Mouse (Mus musculus): ENCODE measurements around the gene Plpp1. TPM values are rescaled to one million over a fixed set of nuclear protein-coding genes. Genes with fewer than 3 reads are reported as not detected.

Plpp1 gene
- polyA plus RNA-seq (2015; fragmentation: Illumina TruSeq; extraction: RNeasy Lipid Tissue Mini Kit (QIAGEN cat#74804); ENCODE audit: insufficient read depth, low read depth, low replicate concordance) = 59.3 TPM

GRCm38 (mm10) chr13:112800597-112801380 lies at the start of gene Plpp1:
Gene Plpp1, plus strand, starts transcription at chr13:112800792.

Other genes with a start within 250 kb of the Plpp1 start
- 1.5 TPM for gene Il31ra, start 206.4 kb upstream of the Plpp1 start, polyA plus RNA-seq (2015; fragmentation: Illumina TruSeq; extraction: RNeasy Lipid Tissue Mini Kit (QIAGEN cat#74804); ENCODE audit: insufficient read depth, low read depth, low replicate concordance)
- gene Ddx4, start 148.3 kb upstream of the Plpp1 start, polyA plus RNA-seq (2015; fragmentation: Illumina TruSeq; extraction: RNeasy Lipid Tissue Mini Kit (QIAGEN cat#74804); ENCODE audit: insufficient read depth, low read depth, low replicate concordance) = not detected
- gene Slc38a9, start 140.0 kb upstream of the Plpp1 start, polyA plus RNA-seq (2015; fragmentation: Illumina TruSeq; extraction: RNeasy Lipid Tissue Mini Kit (QIAGEN cat#74804); ENCODE audit: insufficient read depth, low read depth, low replicate concordance) = 6.6 TPM
- 7.6 TPM for gene Mtrex, start 126.6 kb downstream of the Plpp1 start, polyA plus RNA-seq (2015; fragmentation: Illumina TruSeq; extraction: RNeasy Lipid Tissue Mini Kit (QIAGEN cat#74804); ENCODE audit: insufficient read depth, low read depth, low replicate concordance)
- 2.2 TPM for gene Dhx29, start 126.7 kb downstream of the Plpp1 start, polyA plus RNA-seq (2015; fragmentation: Illumina TruSeq; extraction: RNeasy Lipid Tissue Mini Kit (QIAGEN cat#74804); ENCODE audit: insufficient read depth, low read depth, low replicate concordance)
- not detected for gene Ccno, start 187.0 kb downstream of the Plpp1 start, polyA plus RNA-seq (2015; fragmentation: Illumina TruSeq; extraction: RNeasy Lipid Tissue Mini Kit (QIAGEN cat#74804); ENCODE audit: insufficient read depth, low read depth, low replicate concordance)
- gene Mcidas, start 193.1 kb downstream of the Plpp1 start, polyA plus RNA-seq (2015; fragmentation: Illumina TruSeq; extraction: RNeasy Lipid Tissue Mini Kit (QIAGEN cat#74804); ENCODE audit: insufficient read depth, low read depth, low replicate concordance) = not detected
- not detected for gene Cdc20b, start 234.3 kb downstream of the Plpp1 start, polyA plus RNA-seq (2015; fragmentation: Illumina TruSeq; extraction: RNeasy Lipid Tissue Mini Kit (QIAGEN cat#74804); ENCODE audit: insufficient read depth, low read depth, low replicate concordance)
- gene Gpx8, start 245.6 kb downstream of the Plpp1 start, polyA plus RNA-seq (2015; fragmentation: Illumina TruSeq; extraction: RNeasy Lipid Tissue Mini Kit (QIAGEN cat#74804); ENCODE audit: insufficient read depth, low read depth, low replicate concordance) = 12.5 TPM